Mouse (Mus musculus): Measurements from ENCODE around the gene Cnksr3. TPM values are rescaled to one million over a fixed set of nuclear protein-coding genes. Genes with fewer than 3 reads are reported as not detected.

Cnksr3 gene
- polyA plus RNA-seq, 1 experiment: 35.9 TPM

DNA sequence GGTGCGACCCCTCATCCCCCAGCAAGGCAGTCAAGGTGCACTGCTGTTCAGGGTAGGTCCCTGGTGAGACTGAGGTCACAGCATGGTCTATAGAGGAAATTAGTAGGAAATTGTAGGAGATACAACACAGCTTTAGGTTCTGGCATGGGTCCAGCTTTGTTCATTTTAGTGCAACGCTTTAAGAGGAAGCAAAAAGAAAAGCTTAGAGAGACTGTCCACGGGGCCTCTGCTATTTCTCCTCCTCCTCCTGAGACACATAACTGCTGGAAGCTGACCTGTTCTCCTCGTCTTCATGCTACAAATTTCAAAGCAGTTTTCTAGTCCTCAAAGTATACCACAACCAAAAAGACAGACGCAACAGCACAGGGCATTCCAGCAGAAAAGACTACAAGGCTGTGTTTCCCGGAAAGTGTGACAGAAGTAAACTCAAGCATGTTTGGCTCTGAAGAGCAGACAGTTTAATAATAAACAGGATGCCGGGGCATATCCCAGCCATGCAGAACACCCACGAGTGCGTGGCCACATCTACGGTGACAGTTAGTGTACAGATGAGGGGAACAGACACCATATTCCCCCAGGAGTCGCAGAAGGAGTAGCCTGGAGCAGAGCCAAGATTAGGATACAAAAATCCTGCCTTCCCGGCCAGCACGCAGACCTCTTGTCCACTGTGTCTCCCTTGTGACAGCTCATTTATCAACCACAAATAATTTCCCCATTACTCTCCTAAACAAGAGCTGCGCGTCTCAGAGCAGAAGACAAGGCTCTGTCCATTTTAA is 53.6 kb downstream of the Cnksr3 start:
- TF ChIP-seq CTCF (IDR thresholded peaks at IDR 0.05; ENCODE audit: borderline replicate concordance, insufficient read depth, low read depth, low read length): no peak
- TF ChIP-seq POLR2A (IDR thresholded peaks at IDR 0.05; ENCODE audit: borderline replicate concordance, insufficient read depth, low read length): no peak
- Histone ChIP-seq H3K27me3 (ENCODE audit: control insufficient read depth, insufficient read depth, low read length) (no peaks in the 10 kb centered on the region), H3K4me1 (ENCODE audit: control insufficient read depth, insufficient read depth, low read length) (peaks cover 51% of the 10 kb centered on the region), H3K4me3 (replicated peaks; ENCODE audit: insufficient read depth, low read depth, low read length) (no peak overlapping the region), H3K27ac (ENCODE audit: insufficient read depth, low read length) (peak overlapping the region; percentile 74)
- peak; percentile 56 to 62 for DNase-seq
- WGBS: 7% methylated on average over 15 of the region's 15 CpGs

DNA sequence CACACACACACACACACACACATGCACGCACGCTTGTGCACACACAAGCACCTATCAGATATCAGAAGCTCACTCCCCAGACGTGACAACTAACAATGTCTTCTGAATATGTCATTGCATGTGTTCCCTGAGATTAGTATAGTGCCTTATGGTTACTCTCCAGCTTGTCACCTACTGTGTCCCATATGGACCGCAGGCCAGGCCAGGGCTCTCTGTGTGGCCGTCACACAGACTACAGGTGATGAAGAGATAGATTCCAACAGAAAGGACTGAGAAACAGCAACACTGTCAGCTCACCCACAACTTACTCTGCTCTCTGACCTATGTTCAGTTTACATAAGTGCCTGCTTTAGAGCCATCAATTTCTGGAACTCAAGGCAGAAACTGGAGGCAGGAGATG is 57.2 kb downstream of the Cnksr3 start:
- WGBS: 30% methylated on average over 5 of the region's 5 CpGs
- TF ChIP-seq POLR2A (IDR thresholded peaks at IDR 0.05; ENCODE audit: borderline replicate concordance, insufficient read depth, low read length) (no peak), CTCF (IDR thresholded peaks at IDR 0.05; ENCODE audit: borderline replicate concordance, insufficient read depth, low read depth, low read length) (no peak)
- Histone ChIP-seq H3K4me1 (ENCODE audit: control insufficient read depth, insufficient read depth, low read length) (peaks cover 42% of the 10 kb centered on the region), H3K27ac (ENCODE audit: insufficient read depth, low read length) (peak overlapping the region; percentile 53), H3K27me3 (ENCODE audit: control insufficient read depth, insufficient read depth, low read length) (no peaks in the 10 kb centered on the region), H3K4me3 (replicated peaks; ENCODE audit: insufficient read depth, low read depth, low read length) (no peak overlapping the region)
- DNase-seq: peak; percentile 50 to 63

DNA sequence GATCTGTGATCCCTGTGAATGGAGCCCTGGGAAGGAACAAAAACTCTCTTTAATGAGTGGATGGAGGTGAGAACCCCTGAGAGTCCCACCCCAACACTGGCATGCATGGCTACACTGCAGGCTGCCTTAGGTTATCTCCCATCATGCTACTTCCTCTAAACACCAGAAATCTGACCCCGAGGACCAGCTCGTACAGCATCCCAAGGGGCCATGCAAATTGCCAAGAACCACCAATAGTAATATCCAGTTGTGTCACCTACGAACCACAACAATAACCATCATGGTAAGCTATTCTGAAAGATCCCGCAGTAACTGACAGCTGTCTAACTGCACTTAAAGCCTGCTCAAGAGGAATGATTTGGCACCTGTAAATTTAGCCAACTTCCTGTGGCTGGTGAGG is 59.1 kb downstream of the Cnksr3 start:
- H3K4me3 ChIP-seq (replicated peaks; ENCODE audit: insufficient read depth, low read depth, low read length): no peak overlapping the region
- H3K4me1 ChIP-seq (ENCODE audit: control insufficient read depth, insufficient read depth, low read length): peaks cover 35% of the 10 kb centered on the region
- H3K27me3 ChIP-seq (ENCODE audit: control insufficient read depth, insufficient read depth, low read length): no peaks in the 10 kb centered on the region
- WGBS: 54% methylated on average over 4 of the region's 4 CpGs
- H3K27ac ChIP-seq (ENCODE audit: insufficient read depth, low read length): 0 out of 2 replicates have a peak overlapping the region, but pooled peaks have one; percentile 56
- DNase-seq: no peak
- TF ChIP-seq POLR2A (IDR thresholded peaks at IDR 0.05; ENCODE audit: borderline replicate concordance, insufficient read depth, low read length) (no peak), CTCF (IDR thresholded peaks at IDR 0.05; ENCODE audit: borderline replicate concordance, insufficient read depth, low read depth, low read length) (no peak)

DNA sequence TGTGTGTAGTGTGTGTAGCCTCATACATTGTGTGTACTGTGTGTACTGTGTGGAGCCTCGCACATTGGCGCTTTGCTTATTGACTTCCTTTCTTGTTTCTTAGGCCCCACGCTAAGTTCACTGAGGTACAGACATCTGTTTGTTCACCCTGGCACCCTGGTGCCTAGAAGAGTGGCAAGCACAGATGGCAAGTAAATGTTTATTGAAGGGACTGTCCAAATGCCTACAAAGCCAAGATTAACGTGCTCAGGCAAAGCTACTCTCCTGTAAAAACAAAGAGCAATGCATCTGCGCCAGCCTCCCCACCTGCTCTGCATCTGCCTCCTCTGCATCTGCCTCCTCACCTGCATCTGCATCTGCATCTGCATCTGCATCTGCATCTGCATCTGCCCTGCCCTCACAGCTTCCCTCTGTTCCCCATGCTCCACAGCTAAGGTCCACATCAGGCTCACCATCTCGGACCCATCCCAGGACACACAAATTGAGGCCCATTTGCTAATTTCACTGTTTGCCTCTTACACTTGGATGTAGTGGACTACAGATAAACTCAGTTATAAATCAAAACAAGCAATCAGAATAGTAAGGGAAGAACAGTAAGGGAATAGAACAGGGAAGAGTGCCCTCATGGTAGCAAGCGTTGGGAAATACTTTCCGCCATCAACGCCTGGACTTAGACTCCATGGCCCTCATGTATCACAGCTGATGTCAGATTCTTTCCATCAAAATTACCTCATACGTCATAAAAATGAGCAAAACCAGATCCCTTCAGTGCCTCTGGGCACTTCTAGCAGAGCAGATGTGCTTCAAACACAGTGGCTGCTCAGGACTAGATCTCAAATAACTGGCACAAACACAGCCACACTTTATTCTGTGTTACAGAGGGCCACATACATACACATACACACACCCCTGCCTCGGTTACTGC is 62.1 kb downstream of the Cnksr3 start:
- H3K4me3 ChIP-seq (replicated peaks; ENCODE audit: insufficient read depth, low read depth, low read length): no peak overlapping the region
- H3K27me3 ChIP-seq (ENCODE audit: control insufficient read depth, insufficient read depth, low read length): no peaks in the 10 kb centered on the region
- no peak for TF ChIP-seq CTCF (IDR thresholded peaks at IDR 0.05; ENCODE audit: borderline replicate concordance, insufficient read depth, low read depth, low read length)
- no peak for TF ChIP-seq POLR2A (IDR thresholded peaks at IDR 0.05; ENCODE audit: borderline replicate concordance, insufficient read depth, low read length)
- WGBS: 51% methylated on average over 11 of the region's 11 CpGs
- peak overlapping the region; percentile 73 for H3K27ac ChIP-seq (ENCODE audit: insufficient read depth, low read length)
- peaks cover 40% of the 10 kb centered on the region for H3K4me1 ChIP-seq (ENCODE audit: control insufficient read depth, insufficient read depth, low read length)
- DNase-seq: peak; percentile 44 to 67

DNA sequence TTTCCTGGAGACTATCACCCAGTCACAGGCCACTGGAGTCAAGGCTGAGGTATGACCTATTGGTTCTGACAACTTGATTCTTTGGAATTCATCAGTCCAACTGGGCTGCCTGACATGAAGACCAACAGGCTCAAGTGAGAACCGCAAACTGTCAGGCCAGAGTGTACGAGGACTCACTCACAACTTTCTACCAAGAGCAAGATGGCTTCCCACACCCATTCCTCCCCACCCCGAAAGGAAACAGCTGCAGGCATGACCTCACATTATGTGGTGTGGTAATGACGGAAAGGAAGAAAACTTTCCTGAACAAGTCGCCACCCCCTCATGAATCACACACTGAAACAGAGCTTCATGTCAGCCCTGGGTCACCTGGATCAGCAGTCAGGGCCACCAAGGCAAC is 66.4 kb downstream of the Cnksr3 start:
- peaks cover 37% of the 10 kb centered on the region for H3K4me1 ChIP-seq (ENCODE audit: control insufficient read depth, insufficient read depth, low read length)

DNA sequence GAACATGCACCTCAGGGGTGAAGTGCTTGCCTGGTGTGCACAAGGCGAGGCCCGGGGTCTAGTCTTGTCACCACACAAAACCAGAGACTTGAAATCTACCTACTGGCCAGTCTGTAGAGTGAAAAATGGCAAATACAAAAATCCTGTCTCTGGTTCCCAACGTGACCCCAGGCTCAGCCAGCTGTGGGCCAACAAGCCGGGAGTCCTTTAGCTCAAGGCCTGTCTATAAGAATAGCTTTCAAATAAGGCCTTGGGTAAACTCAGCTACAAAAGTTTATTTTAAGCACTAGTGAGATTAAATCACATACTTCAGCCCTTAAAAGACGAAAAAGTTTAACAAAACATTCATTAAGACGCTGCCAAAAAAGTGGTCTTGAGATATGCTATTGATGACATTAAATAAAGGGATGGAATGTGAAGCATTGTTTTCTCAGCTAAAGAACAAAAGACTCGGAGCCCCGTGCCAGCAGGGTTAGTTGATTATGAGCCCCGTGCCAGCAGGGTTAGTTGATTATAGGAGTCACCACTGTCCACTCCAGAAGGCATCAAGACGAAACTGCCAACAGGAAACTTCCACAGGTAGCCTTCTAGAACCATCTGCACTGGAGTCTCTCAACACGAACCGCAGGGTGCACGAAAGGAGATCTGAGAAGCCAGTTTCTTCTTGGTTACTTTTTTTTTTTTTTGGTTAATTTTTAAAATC is 67.8 kb downstream of the Cnksr3 start:
- TF ChIP-seq POLR2A (IDR thresholded peaks at IDR 0.05; ENCODE audit: borderline replicate concordance, insufficient read depth, low read length): no peak
- TF ChIP-seq CTCF (IDR thresholded peaks at IDR 0.05; ENCODE audit: borderline replicate concordance, insufficient read depth, low read depth, low read length): no peak
- DNase-seq: peak in 1 of 2 experiments; percentile 46
- Histone ChIP-seq H3K4me1 (ENCODE audit: control insufficient read depth, insufficient read depth, low read length) (peaks cover 34% of the 10 kb centered on the region), H3K27me3 (ENCODE audit: control insufficient read depth, insufficient read depth, low read length) (no peaks in the 10 kb centered on the region), H3K4me3 (replicated peaks; ENCODE audit: insufficient read depth, low read depth, low read length) (no peak overlapping the region), H3K27ac (ENCODE audit: insufficient read depth, low read length) (no peak overlapping the region)
- WGBS: 37% methylated on average over 13 of the region's 13 CpGs

More for the DNA sequence above, 66.4 kb downstream of the Cnksr3 start:
- Histone ChIP-seq H3K4me3 (replicated peaks; ENCODE audit: insufficient read depth, low read depth, low read length) (no peak overlapping the region), H3K27ac (ENCODE audit: insufficient read depth, low read length) (peak overlapping the region; percentile 32; the same call in 1 of the 2 replicates), H3K27me3 (ENCODE audit: control insufficient read depth, insufficient read depth, low read length) (no peaks in the 10 kb centered on the region)
- DNase-seq: no peak
- WGBS: 85% methylated on average over 5 of the region's 5 CpGs
- no peak for TF ChIP-seq POLR2A (IDR thresholded peaks at IDR 0.05; ENCODE audit: borderline replicate concordance, insufficient read depth, low read length)
- no peak for TF ChIP-seq CTCF (IDR thresholded peaks at IDR 0.05; ENCODE audit: borderline replicate concordance, insufficient read depth, low read depth, low read length)

DNA sequence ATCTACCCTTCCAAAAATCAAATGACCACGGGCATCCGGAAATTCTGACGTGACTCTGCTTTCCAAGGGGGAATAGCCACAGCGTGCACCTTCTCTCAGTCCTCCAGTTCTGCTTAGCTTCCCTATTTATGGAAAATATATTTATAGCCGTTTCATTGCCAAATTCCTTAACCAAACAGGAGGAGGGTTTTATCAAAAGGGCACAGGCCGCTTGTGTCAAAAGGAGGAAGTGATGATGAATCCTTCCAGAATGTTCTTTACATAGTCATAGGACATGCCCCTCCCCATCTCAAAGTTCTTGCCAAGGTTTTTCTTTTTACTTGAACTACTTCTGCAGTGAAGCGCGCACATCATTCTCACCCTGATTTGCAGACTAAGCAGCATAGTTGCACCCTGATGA is 69.8 kb downstream of the Cnksr3 start:
- Histone ChIP-seq H3K4me1 (ENCODE audit: control insufficient read depth, insufficient read depth, low read length) (peaks cover 39% of the 10 kb centered on the region), H3K27ac (ENCODE audit: insufficient read depth, low read length) (no peak overlapping the region), H3K4me3 (replicated peaks; ENCODE audit: insufficient read depth, low read depth, low read length) (no peak overlapping the region), H3K27me3 (ENCODE audit: control insufficient read depth, insufficient read depth, low read length) (no peaks in the 10 kb centered on the region)
- WGBS: 58% methylated on average over 8 of the region's 8 CpGs
- TF ChIP-seq CTCF (IDR thresholded peaks at IDR 0.05; ENCODE audit: borderline replicate concordance, insufficient read depth, low read depth, low read length) (no peak), POLR2A (IDR thresholded peaks at IDR 0.05; ENCODE audit: borderline replicate concordance, insufficient read depth, low read length) (no peak)
- peak in 1 of 2 experiments; percentile 16 for DNase-seq
